Comparison of ENCODE assay signal across 10 mouse cellular contexts in genomic region chr19:43520402-43520801, GRCm38 (mm10). TPM values are rescaled to one million over a fixed set of nuclear protein-coding genes. Genes with fewer than 3 reads are reported as not detected.
DNase-seq lines count a peak whose midpoint lies in the region; ATAC-seq and TF ChIP-seq lines count a peak whose summit lies in the region.
"Had no signal": no experiment of that assay in that cellular context is flagged by ENCODE, and none has a peak within 500 bp of the region (broad histone marks: within the 10 kb centered on the region; RNA-seq: fewer than 3 reads in every experiment).

No protein-coding gene starts in this region.

- H3K9ac ChIP-seq in hindbrain, postnatal 0 days (replicated peaks; ENCODE audit: low read length) = 0 out of 2 replicates have a peak overlapping the region, but pooled peaks have one; percentile 7
- H3K9ac ChIP-seq in ES-E14 (ENCODE audit: insufficient read depth, low read depth, low read length, poor library complexity, severe bottlenecking) = peak overlapping the region; percentile 29; the same call in 1 of the 2 replicates
- no peak overlapping the region for H3K9ac ChIP-seq in liver, embryonic 15.5 days

- H3K36me3 ChIP-seq in hindbrain, postnatal 0 days (ENCODE audit: insufficient read depth, low read length) = 0 out of 2 replicates have a peak, but pooled peaks cover 3% of the 10 kb centered on the region
- peaks cover 6% of the 10 kb centered on the region for H3K36me3 ChIP-seq in hindbrain, embryonic 10.5 days
- H3K36me3 ChIP-seq in ES-E14 (ENCODE audit: control insufficient read depth, insufficient read depth, low read length, poor library complexity, severe bottlenecking) = peaks cover 27% of the 10 kb centered on the region
- H3K36me3 ChIP-seq in liver, embryonic 15.5 days (replicated peaks) = peaks cover 2% of the 10 kb centered on the region; the same call in 1 of the 2 replicates

- no peak overlapping the region for H3K27ac ChIP-seq in hindbrain, postnatal 0 days
- H3K27ac ChIP-seq in hindbrain, embryonic 10.5 days = no peak overlapping the region
- H3K27ac ChIP-seq in ES-E14 (ENCODE audit: insufficient read depth, low read depth, low read length, poor library complexity, severe bottlenecking) = peak overlapping the region; percentile 52; the same call in 1 of the 2 replicates
- peak overlapping the region; percentile 33; the same call in 1 of the 2 replicates for H3K27ac ChIP-seq in brown adipose tissue, adult 24 weeks (replicated peaks; ENCODE audit: low read depth, low read length)
- peak overlapping the region; percentile 57; the same call in 1 of the 2 replicates for H3K27ac ChIP-seq in liver, embryonic 15.5 days (replicated peaks)

- no peak for TF ChIP-seq CTCF in hindbrain, postnatal 0 days (IDR thresholded peaks at IDR 0.05; ENCODE audit: low read depth)

- no peaks in the 10 kb centered on the region for H3K27me3 ChIP-seq in hindbrain, postnatal 0 days (ENCODE audit: insufficient read depth, low read length)
- H3K27me3 ChIP-seq in hindbrain, embryonic 10.5 days (ENCODE audit: insufficient read depth, poor library complexity, severe bottlenecking) = no peaks in the 10 kb centered on the region
- no peaks in the 10 kb centered on the region for H3K27me3 ChIP-seq in liver, embryonic 15.5 days

- no peaks in the 10 kb centered on the region for H3K9me3 ChIP-seq in hindbrain, postnatal 0 days (ENCODE audit: low read length)
- H3K9me3 ChIP-seq in hindbrain, embryonic 10.5 days = no peaks in the 10 kb centered on the region
- no peaks in the 10 kb centered on the region for H3K9me3 ChIP-seq in ES-E14 (ENCODE audit: control insufficient read depth, insufficient read depth, low read depth, low read length)
- H3K9me3 ChIP-seq in liver, embryonic 15.5 days (replicated peaks) = no peaks in the 10 kb centered on the region

- peaks cover 5% of the 10 kb centered on the region for H3K4me1 ChIP-seq in hindbrain, postnatal 0 days (ENCODE audit: insufficient read depth, low read length)
- peaks cover 52% of the 10 kb centered on the region for H3K4me1 ChIP-seq in hindbrain, embryonic 10.5 days (replicated peaks)
- peaks cover 22% of the 10 kb centered on the region in 2 experiments for H3K4me1 ChIP-seq in ES-E14 (ENCODE audit: control insufficient read depth in 2 of 2, insufficient read depth in 2 of 2, low read length in 2 of 2, poor library complexity in 1 of 2)
- peaks cover 3% of the 10 kb centered on the region; the same call in 1 of the 2 replicates for H3K4me1 ChIP-seq in brown adipose tissue, adult 24 weeks (ENCODE audit: control insufficient read depth, insufficient read depth, insufficient read length, low read length)
- peaks cover 63% of the 10 kb centered on the region for H3K4me1 ChIP-seq in liver, embryonic 15.5 days (replicated peaks)

- 75% methylated on average over 9 of the region's 10 CpGs for WGBS in hindbrain, postnatal 0 days
- WGBS in hindbrain, embryonic 10.5 days = 74% methylated on average over 9 of the region's 10 CpGs
- 20% methylated on average over 9 of the region's 10 CpGs for WGBS in liver, embryonic 15.5 days (ENCODE audit: insufficient replicate concordance)

- no peak for DNase-seq in hindbrain, postnatal 0 days (ENCODE audit: low spot score)
- no peak for DNase-seq in hindbrain, embryonic 10.5 days (ENCODE audit: low spot score)
- DNase-seq in ES-E14 (ENCODE audit: low read depth, low spot score) = peak; percentile 65
- DNase-seq in cerebellum, adult 9-10 months = no peak
- DNase-seq in urinary bladder, postnatal 25 days (ENCODE audit: low spot score) = no peak
- DNase-seq: cerebellum, postnatal 10 days had no signal

- H3K4me3 ChIP-seq in hindbrain, postnatal 0 days (ENCODE audit: low read length) = no peak overlapping the region
- no peak overlapping the region for H3K4me3 ChIP-seq in hindbrain, embryonic 10.5 days
- peak overlapping the region; percentile 43 to 56 for H3K4me3 ChIP-seq in ES-E14 (ENCODE audit: insufficient read depth in 1 of 2, low read depth in 1 of 2, low read length in 2 of 2, poor library complexity in 1 of 2, severe bottlenecking in 1 of 2)
- H3K4me3 ChIP-seq in brown adipose tissue, adult 24 weeks (ENCODE audit: insufficient read depth, low read depth, low read length) = peak overlapping the region; percentile 10; the same call in 1 of the 2 replicates
- peak overlapping the region; percentile 14; the same call in 1 of the 2 replicates for H3K4me3 ChIP-seq in liver, embryonic 15.5 days (replicated peaks)

- in situ Hi-C loops in ES-E14 (cut with MboI; ENCODE audit: low sequenced_read_pairs in 2 of 2, unreplicated experiment in 2 of 2) = no loop called here

- no peak for ATAC-seq in hindbrain, postnatal 0 days
- no peak for ATAC-seq in liver, embryonic 15.5 days (ENCODE audit: insufficient read depth)
- ATAC-seq: activated CD4-positive, CD25-positive, alpha-beta regulatory T cell, adult 4 months; forebrain, embryonic 16.5 days had no signal

- peak overlapping the region; percentile 42; the same call in 1 of the 2 replicates for H3K4me2 ChIP-seq in hindbrain, postnatal 0 days (ENCODE audit: low read depth, low read length)
- H3K4me2 ChIP-seq in liver, embryonic 15.5 days = peak overlapping the region; percentile 34

TF ChIP-seq in ES-E14, 5 proteins besides CTCF, POLR2A, EP300 and RAD21:
- TF ChIP-seq ZNF384 (IDR thresholded peaks at IDR 0.05; ENCODE audit: low read depth, low read length) (no peak), ZC3H11A (IDR thresholded peaks at IDR 0.05; ENCODE audit: borderline replicate concordance, low read depth, low read length) (no peak), MAFK (IDR thresholded peaks at IDR 0.05; ENCODE audit: insufficient read depth, low read depth, low read length) (no peak), HCFC1 (IDR thresholded peaks at IDR 0.05; ENCODE audit: borderline replicate concordance, insufficient read depth, low read length) (no peak), CHD2 (IDR thresholded peaks at IDR 0.05; ENCODE audit: low read depth, low read length) (no peak)
TF ChIP-seq in ES-E14: peak in this region for 0.

RNA-seq across cellular contexts. Expression of gene Got1, which starts 4.0 kb away (rescaled TPM):
- 120 and 132 TPM in 2 replicates for total RNA-seq in hindbrain, postnatal 0 days (2014; rRNA removed)
- polyA plus RNA-seq in hindbrain, postnatal 0 days (2015; fragmentation: Nextera tagmentation; extraction: Ambion mirVana) = 134 and 136 TPM in 2 replicates
- 58.3 and 60.5 TPM in 2 replicates for polyA plus RNA-seq in hindbrain, embryonic 10.5 days (2016; fragmentation: Nextera tagmentation; extraction: Ambion mirVana)
- total RNA-seq in ES-E14 (2012; rRNA removed) = 77.3 and 81.8 TPM in 2 replicates
- 21.7 and 26.5 TPM in 2 replicates for polyA plus RNA-seq in brown adipose tissue, adult 24 weeks (2012; ENCODE audit: insufficient read depth, insufficient read length, missing spikeins)
- polyA plus RNA-seq in liver, embryonic 15.5 days (2015; fragmentation: Nextera tagmentation; extraction: Ambion mirVana) = 19.8 and 22.3 TPM in 2 replicates

Comparison
In these comparisons a context has a peak if more than half of its experiments do, and no peak if none do; other contexts are left out.
1. H3K27ac ChIP-seq: peak in ES-E14 (single experiment), brown adipose tissue, adult 24 weeks (single experiment) and liver, embryonic 15.5 days (single experiment); none in hindbrain, postnatal 0 days (single experiment) and hindbrain, embryonic 10.5 days (single experiment).
2. H3K4me3 ChIP-seq: peak in ES-E14 (2 of 2), brown adipose tissue, adult 24 weeks (single experiment) and liver, embryonic 15.5 days (single experiment); none in hindbrain, postnatal 0 days (single experiment) and hindbrain, embryonic 10.5 days (single experiment).